Mouse (Mus musculus) kidney, adult 18-20 months (tissue): ENCODE measurements around the gene Tubb5.

Experiments used
- DNase-seq: peaks from one replicate; pipeline ENCODE4 v3.0.0; 2021

Tubb5 gene

GRCm38 (mm10) chr17:35790933-35791332 is 47.2 kb downstream of the Tubb5 start:
- no peak for DNase-seq

GRCm38 (mm10) chr17:35788025-35788424 is 50.1 kb downstream of the Tubb5 start:
- no peak for DNase-seq

- DNase-seq = no peak
Observed at GRCm38 (mm10) chr17:35787493-35787892, 50.6 kb downstream of the Tubb5 start.

- no peak for DNase-seq
Observed at GRCm38 (mm10) chr17:35785140-35785539, 53.0 kb downstream of the Tubb5 start.

- DNase-seq = no peak
Observed at GRCm38 (mm10) chr17:35783944-35784343, 54.2 kb downstream of the Tubb5 start.
